Mouse (Mus musculus) forebrain, embryonic 16.5 days (tissue): ENCODE results near the gene Foxo3. TPM values are rescaled to one million over a fixed set of nuclear protein-coding genes. Genes with fewer than 3 reads are reported as not detected.

Experiments
- ATAC-seq: fragments of 200-750 bp; cut with Nextera tagmentation; 2 replicates; pipeline ENCODE4 v1.8.0; 2017; ENCODE audit warnings: mild to moderate bottlenecking, moderate library complexity
- H3K27ac ChIP-seq: fragments of 300-500 bp; sonication (generic); 2 replicates; pipeline ENCODE4 v1.5.1; 2014; ENCODE audit warnings: low read length, control low read depth
- H3K27me3 ChIP-seq: fragments of 300-500 bp; sonication (generic); replicated peaks from 2 replicates; pipeline ENCODE4 v1.6.1; 2014; ENCODE audit warnings: low read length; ENCODE audit not compliant: control insufficient read depth, insufficient read depth
- H3K36me3 ChIP-seq: fragments of 300-500 bp; sonication (generic); 2 replicates; pipeline ENCODE4 v1.6.1; 2014; ENCODE audit not compliant: control insufficient read depth, insufficient read depth
- H3K4me1 ChIP-seq: fragments of 300-500 bp; sonication (generic); replicated peaks from 2 replicates; pipeline ENCODE4 v1.6.1; 2014; ENCODE audit warnings: low read length; ENCODE audit not compliant: control insufficient read depth, insufficient read depth
- H3K4me2 ChIP-seq: fragments of 300-500 bp; sonication (generic); 2 replicates; pipeline ENCODE4 v1.6.1; 2014; ENCODE audit warnings: mild to moderate bottlenecking, low read length, control low read depth
- H3K4me3 ChIP-seq: fragments of 300-500 bp; sonication (generic); replicated peaks from 2 replicates; pipeline ENCODE4 v1.5.1; 2014; ENCODE audit warnings: mild to moderate bottlenecking, low read length, control low read depth
- H3K9ac ChIP-seq: fragments of 300-500 bp; sonication (generic); replicated peaks from 2 replicates; pipeline ENCODE4 v1.6.1; 2014; ENCODE audit warnings: low read depth, low read length, control low read depth
- H3K9me3 ChIP-seq: fragments of 300-500 bp; sonication (generic); 2 replicates; pipeline ENCODE4 v1.6.1; 2016; ENCODE audit warnings: low read length; ENCODE audit not compliant: control insufficient read depth
- WGBS: fragments of 180-500 bp; shearing (Covaris S2); extraction: QIAGEN DNeasy Blood & Tissue Kit; methylation state at CpG from one replicate; pipeline ENCODE4 v1.1.7; 2014; 5-methylcytosine and 5-hydroxymethylcytosine counted together
- polyA plus RNA-seq: library from polyadenylated mRNA; unstranded; fragments of >200 nt; fragmentation: Nextera tagmentation; extraction: Ambion mirVana; gene quantifications from 2 replicates; pipeline ENCODE4 v1.2.1, GENCODE M21; 2015

The Foxo3 gene
- polyA plus RNA-seq, 1 experiment from 2014 or later, result 4.8 TPM

DNA sequence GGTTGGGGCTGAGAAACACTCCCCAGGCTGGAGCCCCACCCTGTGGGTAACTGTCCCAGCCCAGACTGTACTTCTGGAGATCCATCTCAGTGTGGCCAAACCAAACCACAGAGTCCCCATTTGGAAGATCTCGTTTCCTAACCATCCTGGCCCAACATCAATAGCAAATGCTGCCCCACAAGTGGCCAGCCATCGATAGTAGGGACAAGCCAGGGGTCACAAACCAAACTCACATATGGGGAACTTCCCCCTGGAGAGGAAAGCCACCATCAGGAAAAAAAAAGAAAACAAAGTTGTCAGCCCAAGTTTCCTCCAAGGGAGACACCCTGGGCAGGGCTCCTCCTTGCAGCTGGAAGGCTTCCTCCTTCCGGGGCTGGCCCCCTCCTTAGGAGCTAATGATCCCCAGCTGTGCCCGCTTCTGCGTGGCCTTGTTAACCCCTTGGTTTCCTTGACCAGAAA, 105.6 kb downstream of the Foxo3 start:
- H3K27ac ChIP-seq, result no peak overlapping the region
- H3K36me3 ChIP-seq, result no peaks in the 10 kb centered on the region
- no peak overlapping the region for H3K9ac ChIP-seq
- H3K4me3 ChIP-seq, result no peak overlapping the region
- H3K4me1 ChIP-seq, result 0 out of 2 replicates have a peak, but pooled peaks cover 3% of the 10 kb centered on the region
- H3K27me3 ChIP-seq, result no peaks in the 10 kb centered on the region
- no peak for ATAC-seq
- WGBS, result 21% methylated on average over 5 of the region's 5 CpGs
- H3K4me2 ChIP-seq, result no peak overlapping the region
- H3K9me3 ChIP-seq, result no peaks in the 10 kb centered on the region

GRCm38 (mm10) chr10:42170201-42170600, 106.4 kb downstream of the Foxo3 start:
- Histone ChIP-seq H3K4me1 (0 out of 2 replicates have a peak, but pooled peaks cover 3% of the 10 kb centered on the region), H3K36me3 (no peaks in the 10 kb centered on the region), H3K27me3 (no peaks in the 10 kb centered on the region), H3K9me3 (no peaks in the 10 kb centered on the region), H3K27ac (no peak overlapping the region), H3K4me2 (no peak overlapping the region), H3K4me3 (no peak overlapping the region), H3K9ac (no peak overlapping the region)
- WGBS, result 86% methylated on average over 5 of the region's 5 CpGs
- no peak for ATAC-seq

DNA sequence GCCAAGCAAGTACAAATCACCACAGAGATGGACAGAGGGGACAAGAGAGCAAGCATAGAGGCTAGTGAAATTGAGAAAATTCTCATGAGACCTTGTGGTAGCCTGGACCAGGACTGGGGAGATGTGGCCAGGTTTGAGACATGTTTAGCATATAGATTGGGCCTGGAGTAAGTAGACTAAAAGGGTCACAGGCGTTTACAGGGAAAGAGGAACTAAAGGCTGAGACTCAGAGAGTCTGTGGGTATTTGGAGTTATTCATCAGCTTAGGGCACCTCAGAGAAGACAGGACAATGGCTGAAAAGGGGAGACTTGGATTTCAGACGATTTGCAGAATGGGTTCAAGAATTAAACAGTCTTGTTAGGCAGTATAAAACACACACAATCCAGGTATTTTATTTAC, 121.8 kb downstream of the Foxo3 start:
- Histone ChIP-seq H3K4me1 (no peaks in the 10 kb centered on the region; the same call in 1 of the 2 replicates), H3K4me3 (no peak overlapping the region)
- WGBS, result 60% methylated on average over 2 of the region's 2 CpGs

DNA sequence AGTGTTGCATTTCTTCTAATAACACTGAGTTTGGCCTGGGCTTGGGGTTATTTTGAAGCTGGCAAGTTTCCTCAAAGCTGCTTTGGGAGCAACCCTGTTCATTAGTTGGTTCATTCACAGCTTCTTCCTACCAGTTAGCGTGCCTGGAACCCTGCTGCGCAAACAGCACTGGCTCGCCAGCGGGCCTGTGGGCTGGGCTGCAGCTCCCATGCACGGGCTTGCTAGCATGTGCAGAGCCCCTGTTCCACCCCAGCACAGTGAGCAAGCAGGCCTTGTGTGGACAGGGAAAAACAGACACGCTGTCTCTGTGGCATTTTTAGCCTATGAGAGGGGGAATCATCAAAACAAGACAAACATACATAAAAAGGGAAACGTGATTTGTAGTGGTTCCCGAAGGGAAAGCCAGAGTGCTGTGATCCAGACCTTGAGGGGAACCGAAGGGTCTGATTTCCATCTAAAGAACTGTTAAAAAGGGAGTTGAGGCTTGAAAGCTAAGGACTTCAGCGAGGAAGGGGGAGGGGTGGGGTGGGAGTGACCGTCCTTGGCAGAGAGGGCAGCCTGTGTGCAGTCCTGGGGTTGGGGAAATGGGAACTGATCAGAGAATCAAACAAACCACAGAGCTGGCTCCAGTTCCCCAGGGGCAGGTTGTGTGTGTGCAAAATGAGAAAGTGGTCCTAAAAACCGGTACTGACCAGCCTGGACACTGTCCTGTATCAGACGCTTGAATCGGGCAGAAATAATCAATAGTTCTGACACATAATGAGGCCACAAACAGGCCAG, 123.9 kb downstream of the Foxo3 start:
- peak; percentile 52; the same call in 1 of the 2 replicates for ATAC-seq
- WGBS, result 38% methylated on average over 14 of the region's 14 CpGs

More for the DNA sequence above, 121.8 kb downstream of the Foxo3 start:
- Histone ChIP-seq H3K4me2 (no peak overlapping the region), H3K36me3 (no peaks in the 10 kb centered on the region), H3K27me3 (no peaks in the 10 kb centered on the region), H3K9ac (no peak overlapping the region), H3K27ac (no peak overlapping the region), H3K9me3 (peaks cover 2% of the 10 kb centered on the region; the same call in 1 of the 2 replicates)
- ATAC-seq, result no peak

GRCm38 (mm10) chr10:42149767-42150166, 126.8 kb downstream of the Foxo3 start:
- H3K4me3 ChIP-seq, result no peak overlapping the region
- H3K9ac ChIP-seq, result no peak overlapping the region
- H3K9me3 ChIP-seq, result no peaks in the 10 kb centered on the region
- no peak overlapping the region for H3K27ac ChIP-seq
- no peaks in the 10 kb centered on the region for H3K27me3 ChIP-seq
- no peak overlapping the region for H3K4me2 ChIP-seq
- H3K4me1 ChIP-seq, result no peaks in the 10 kb centered on the region; the same call in 1 of the 2 replicates
- H3K36me3 ChIP-seq, result no peaks in the 10 kb centered on the region
- ATAC-seq, result no peak
- 89% methylated on average over 3 of the region's 3 CpGs for WGBS

More for the DNA sequence above, 123.9 kb downstream of the Foxo3 start:
- no peak overlapping the region for H3K9ac ChIP-seq
- no peaks in the 10 kb centered on the region for H3K27me3 ChIP-seq
- H3K9me3 ChIP-seq, result no peaks in the 10 kb centered on the region
- no peak overlapping the region for H3K4me2 ChIP-seq
- H3K27ac ChIP-seq, result no peak overlapping the region
- H3K4me3 ChIP-seq, result no peak overlapping the region
- no peaks in the 10 kb centered on the region; the same call in 1 of the 2 replicates for H3K4me1 ChIP-seq
- H3K36me3 ChIP-seq, result no peaks in the 10 kb centered on the region

GRCm38 (mm10) chr10:42148326-42148725, 128.2 kb downstream of the Foxo3 start:
- WGBS, result 72% methylated on average over 3 of the region's 3 CpGs
- Histone ChIP-seq H3K27me3 (no peaks in the 10 kb centered on the region), H3K9me3 (no peaks in the 10 kb centered on the region), H3K9ac (no peak overlapping the region), H3K4me1 (no peaks in the 10 kb centered on the region; the same call in 1 of the 2 replicates), H3K27ac (no peak overlapping the region), H3K36me3 (no peaks in the 10 kb centered on the region), H3K4me3 (no peak overlapping the region), H3K4me2 (no peak overlapping the region)
- ATAC-seq, result no peak

GRCm38 (mm10) chr10:42145221-42145620, 131.3 kb downstream of the Foxo3 start:
- Histone ChIP-seq H3K4me1 (no peaks in the 10 kb centered on the region), H3K9me3 (no peaks in the 10 kb centered on the region), H3K27ac (no peak overlapping the region), H3K36me3 (no peaks in the 10 kb centered on the region), H3K9ac (no peak overlapping the region), H3K27me3 (no peaks in the 10 kb centered on the region), H3K4me3 (no peak overlapping the region), H3K4me2 (no peak overlapping the region)
- ATAC-seq, result no peak
- WGBS, result 80% methylated on average over 5 of the region's 5 CpGs

DNA sequence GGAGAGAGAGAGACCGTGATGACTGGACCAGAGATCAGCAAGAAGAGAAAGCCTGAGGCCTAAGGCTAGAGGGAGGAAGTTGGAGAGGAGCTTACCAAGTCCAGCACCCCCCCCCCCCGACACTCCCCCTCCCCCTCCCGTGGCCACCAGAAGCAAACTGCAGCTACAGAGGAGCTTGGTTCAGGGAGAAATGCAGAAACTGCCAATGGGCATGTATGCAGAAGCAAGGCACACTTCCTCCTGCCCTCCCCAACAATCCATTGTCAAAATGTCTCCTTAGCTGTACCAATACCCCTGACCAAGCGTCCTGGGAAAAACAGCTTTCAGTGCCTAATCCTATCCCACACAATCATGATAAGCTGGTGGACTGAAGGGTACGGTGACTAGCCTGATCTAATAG, 131.8 kb downstream of the Foxo3 start:
- no peaks in the 10 kb centered on the region for H3K36me3 ChIP-seq
- no peak for ATAC-seq
- H3K9ac ChIP-seq, result no peak overlapping the region
- H3K4me2 ChIP-seq, result no peak overlapping the region
- no peaks in the 10 kb centered on the region for H3K9me3 ChIP-seq
- H3K4me3 ChIP-seq, result no peak overlapping the region
- no peaks in the 10 kb centered on the region for H3K27me3 ChIP-seq
- WGBS, result 72% methylated on average over 5 of the region's 5 CpGs
- H3K27ac ChIP-seq, result no peak overlapping the region
- H3K4me1 ChIP-seq, result no peaks in the 10 kb centered on the region

GRCm38 (mm10) chr10:42144176-42144575, 132.4 kb downstream of the Foxo3 start:
- H3K9me3 ChIP-seq, result no peaks in the 10 kb centered on the region
- H3K9ac ChIP-seq, result no peak overlapping the region
- no peaks in the 10 kb centered on the region for H3K27me3 ChIP-seq
- H3K4me2 ChIP-seq, result no peak overlapping the region
- no peak overlapping the region for H3K27ac ChIP-seq
- ATAC-seq, result no peak
- no peak overlapping the region for H3K4me3 ChIP-seq
- H3K4me1 ChIP-seq, result no peaks in the 10 kb centered on the region
- WGBS, result 61% methylated on average over 2 of the region's 2 CpGs
- no peaks in the 10 kb centered on the region for H3K36me3 ChIP-seq
